Mouse (Mus musculus) cerebellum, adult 2 months (tissue): ENCODE data around the gene Fig4.

Experiments used
- CTCF ChIP-seq: fragments of 200-500 bp; IDR thresholded peaks from 2 replicates; pipeline ENCODE4 v1.5.1; 2011; ENCODE audit warnings: low read depth, mild to moderate bottlenecking, control low read depth, low read length, moderate library complexity, borderline replicate concordance; ENCODE audit not compliant: insufficient read depth
- POLR2A ChIP-seq: fragments of 200-500 bp; IDR thresholded peaks from 2 replicates; pipeline ENCODE4 v1.6.1; 2011; ENCODE audit warnings: low read length, control low read depth, borderline replicate concordance; ENCODE audit not compliant: insufficient read depth

DNA sequence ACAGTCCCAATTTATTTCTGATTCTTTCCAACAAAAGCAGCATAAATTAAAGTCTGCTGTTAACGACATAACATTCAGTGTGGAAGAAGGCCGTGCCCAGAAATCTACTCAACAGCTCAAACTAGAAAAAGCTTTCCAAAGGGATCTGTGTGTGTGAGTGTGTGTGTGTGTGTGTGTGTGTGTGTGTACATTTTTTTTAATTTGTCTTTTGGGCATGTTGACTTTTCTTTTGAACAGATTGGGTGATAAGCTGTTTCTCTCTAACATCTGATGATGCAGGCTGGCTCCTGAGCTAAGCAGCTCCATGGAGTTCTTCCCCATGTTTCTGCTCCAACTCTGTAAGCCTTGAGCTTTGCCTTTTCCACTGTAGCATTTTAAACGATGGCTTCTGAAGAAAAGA is 12.8 kb upstream of the Fig4 start:
- TF ChIP-seq CTCF: no peak
- no peak for TF ChIP-seq POLR2A
